Mouse (Mus musculus): ENCODE measurements at regions not wholly inside any gene's neighbourhood (a gene's known extent, or its start where the extent isn't known, plus 50 kb on each side); places are given as distances from the start of the nearest gene placed in this dataset.

- Histone ChIP-seq H3K27me3 (no peaks in the 10 kb centered on the region), H3K27ac (replicated peaks) (no peak overlapping the region), H3K4me2 (no peak overlapping the region), H3K36me3 (no peaks in the 10 kb centered on the region), H3K4me3 (no peak overlapping the region), H3K9me3 (no peaks in the 10 kb centered on the region), H3K4me1 (replicated peaks) (no peaks in the 10 kb centered on the region), H3K9ac (no peak overlapping the region)
- no peak for ATAC-seq (ENCODE audit: low read depth)
- 86% methylated on average over 2 of the region's 2 CpGs for WGBS
These were observed 122.0 kb upstream of the Gm11096 start for GRCm38 (mm10) chr17:81319605-81320004.

GRCm38 (mm10) chr17:81316655-81317054 is 124.9 kb upstream of the Gm11096 start:
- Histone ChIP-seq H3K9ac (no peak overlapping the region), H3K4me3 (no peak overlapping the region), H3K27me3 (no peaks in the 10 kb centered on the region), H3K9me3 (no peaks in the 10 kb centered on the region), H3K27ac (replicated peaks) (no peak overlapping the region), H3K36me3 (no peaks in the 10 kb centered on the region), H3K4me2 (no peak overlapping the region), H3K4me1 (replicated peaks) (no peaks in the 10 kb centered on the region)
- WGBS, result 64% methylated on average over 5 of the region's 5 CpGs
- ATAC-seq (ENCODE audit: low read depth), result no peak

- ATAC-seq (ENCODE audit: low read depth), result no peak
- Histone ChIP-seq H3K27me3 (no peaks in the 10 kb centered on the region), H3K27ac (replicated peaks) (no peak overlapping the region), H3K4me2 (no peak overlapping the region), H3K4me1 (replicated peaks) (no peaks in the 10 kb centered on the region), H3K9me3 (no peaks in the 10 kb centered on the region), H3K36me3 (no peaks in the 10 kb centered on the region), H3K9ac (no peak overlapping the region), H3K4me3 (no peak overlapping the region)
- 76% methylated on average over 2 of the region's 2 CpGs for WGBS
These were observed 135.7 kb upstream of the Gm11096 start for GRCm38 (mm10) chr17:81305880-81306279.

GRCm38 (mm10) chr17:81304574-81304973 is 137.0 kb upstream of the Gm11096 start:
- Histone ChIP-seq H3K27ac (replicated peaks) (no peak overlapping the region), H3K36me3 (no peaks in the 10 kb centered on the region), H3K4me2 (no peak overlapping the region), H3K9ac (no peak overlapping the region), H3K4me3 (no peak overlapping the region), H3K4me1 (replicated peaks) (peaks cover 3% of the 10 kb centered on the region; the same call in 1 of the 2 replicates), H3K27me3 (no peaks in the 10 kb centered on the region), H3K9me3 (no peaks in the 10 kb centered on the region)
- no peak for ATAC-seq (ENCODE audit: low read depth)
- 54% methylated on average over 1 of the region's 1 CpGs for WGBS

- no peak overlapping the region for H3K4me3 ChIP-seq
- H3K9ac ChIP-seq, result no peak overlapping the region
- no peaks in the 10 kb centered on the region for H3K9me3 ChIP-seq
- H3K27me3 ChIP-seq, result no peaks in the 10 kb centered on the region
- no peak overlapping the region for H3K4me2 ChIP-seq
- H3K36me3 ChIP-seq, result no peaks in the 10 kb centered on the region
- 35% methylated on average over 3 of the region's 3 CpGs for WGBS
- H3K4me1 ChIP-seq (replicated peaks), result peaks cover 3% of the 10 kb centered on the region; the same call in 1 of the 2 replicates
- no peak overlapping the region for H3K27ac ChIP-seq (replicated peaks)
- ATAC-seq (ENCODE audit: low read depth), result peak; percentile 88
These were observed 139.1 kb upstream of the Gm11096 start for GRCm38 (mm10) chr17:81302490-81302889.

GRCm38 (mm10) chr17:81291829-81292228 is 149.7 kb upstream of the Gm11096 start:
- H3K4me1 ChIP-seq (replicated peaks), result no peaks in the 10 kb centered on the region
- ATAC-seq (ENCODE audit: low read depth), result no peak
- no peaks in the 10 kb centered on the region for H3K36me3 ChIP-seq
- H3K9me3 ChIP-seq, result no peaks in the 10 kb centered on the region
- 88% methylated on average over 2 of the region's 2 CpGs for WGBS
- H3K4me3 ChIP-seq, result no peak overlapping the region
- H3K9ac ChIP-seq, result no peak overlapping the region
- no peaks in the 10 kb centered on the region for H3K27me3 ChIP-seq
- H3K4me2 ChIP-seq, result no peak overlapping the region
- H3K27ac ChIP-seq (replicated peaks), result no peak overlapping the region

DNA sequence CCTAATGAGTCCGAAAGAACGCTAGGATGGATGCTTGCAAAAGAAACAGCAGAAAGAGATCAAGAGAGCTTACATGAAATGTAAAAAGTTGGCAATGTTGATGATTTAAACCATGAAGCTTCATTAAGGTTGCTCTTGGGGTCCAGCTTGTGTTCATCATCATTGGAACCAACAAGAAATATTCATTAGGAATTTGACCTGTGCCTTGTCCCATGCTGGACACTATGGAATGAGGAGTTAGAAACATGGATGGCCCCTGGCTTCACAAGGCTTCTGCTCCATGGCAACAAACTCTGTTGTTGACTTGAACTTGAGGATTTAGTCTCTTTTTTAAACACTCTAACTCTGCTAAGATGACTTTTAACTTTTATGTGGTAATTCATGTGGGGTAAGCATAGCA is 159.0 kb upstream of the Gm11096 start:
- H3K4me1 ChIP-seq (replicated peaks), result no peaks in the 10 kb centered on the region
- H3K9ac ChIP-seq, result no peak overlapping the region
- H3K4me2 ChIP-seq, result no peak overlapping the region
- no peaks in the 10 kb centered on the region for H3K36me3 ChIP-seq
- H3K9me3 ChIP-seq, result no peaks in the 10 kb centered on the region
- H3K4me3 ChIP-seq, result no peak overlapping the region
- no peak for ATAC-seq (ENCODE audit: low read depth)
- 89% methylated on average over 2 of the region's 2 CpGs for WGBS
- no peaks in the 10 kb centered on the region for H3K27me3 ChIP-seq
- H3K27ac ChIP-seq (replicated peaks), result no peak overlapping the region

GRCm38 (mm10) chr17:81270235-81270634 is 171.3 kb upstream of the Gm11096 start:
- H3K27ac ChIP-seq (replicated peaks), result no peak overlapping the region
- no peaks in the 10 kb centered on the region for H3K27me3 ChIP-seq
- H3K9ac ChIP-seq, result no peak overlapping the region
- no peak overlapping the region for H3K4me2 ChIP-seq
- H3K9me3 ChIP-seq, result no peaks in the 10 kb centered on the region
- no peaks in the 10 kb centered on the region for H3K36me3 ChIP-seq
- no peak for ATAC-seq (ENCODE audit: low read depth)
- no peaks in the 10 kb centered on the region for H3K4me1 ChIP-seq (replicated peaks)
- H3K4me3 ChIP-seq, result no peak overlapping the region
- WGBS, result 36% methylated on average over 1 of the region's 1 CpGs

DNA sequence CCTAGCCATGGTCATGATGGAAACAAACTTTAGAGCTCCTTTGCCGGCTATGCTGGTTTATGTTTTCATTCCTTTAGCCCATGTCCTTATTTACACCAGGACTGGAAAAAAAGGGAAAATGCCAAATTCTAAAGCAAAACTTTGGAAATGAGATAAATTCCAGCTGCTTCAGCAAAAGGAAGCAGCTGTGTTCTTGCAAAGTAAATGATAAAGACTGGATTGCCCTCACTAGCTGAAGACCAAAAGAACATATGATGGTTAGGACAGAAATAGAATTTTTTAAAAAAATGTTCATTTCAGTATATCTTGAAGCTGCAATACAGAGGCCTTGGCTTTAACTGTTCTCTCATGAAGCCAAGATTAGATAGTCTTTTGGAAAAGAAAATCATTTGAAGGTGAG is 179.6 kb upstream of the Gm11096 start:
- Histone ChIP-seq H3K27ac (replicated peaks) (no peak overlapping the region), H3K4me1 (replicated peaks) (no peaks in the 10 kb centered on the region), H3K9ac (no peak overlapping the region), H3K9me3 (no peaks in the 10 kb centered on the region), H3K36me3 (no peaks in the 10 kb centered on the region), H3K4me2 (no peak overlapping the region), H3K27me3 (no peaks in the 10 kb centered on the region), H3K4me3 (no peak overlapping the region)
- 95% methylated on average over 1 of the region's 1 CpGs for whole genome bisulfite sequencing
- no peak for ATAC-seq (ENCODE audit: low read depth)

DNA sequence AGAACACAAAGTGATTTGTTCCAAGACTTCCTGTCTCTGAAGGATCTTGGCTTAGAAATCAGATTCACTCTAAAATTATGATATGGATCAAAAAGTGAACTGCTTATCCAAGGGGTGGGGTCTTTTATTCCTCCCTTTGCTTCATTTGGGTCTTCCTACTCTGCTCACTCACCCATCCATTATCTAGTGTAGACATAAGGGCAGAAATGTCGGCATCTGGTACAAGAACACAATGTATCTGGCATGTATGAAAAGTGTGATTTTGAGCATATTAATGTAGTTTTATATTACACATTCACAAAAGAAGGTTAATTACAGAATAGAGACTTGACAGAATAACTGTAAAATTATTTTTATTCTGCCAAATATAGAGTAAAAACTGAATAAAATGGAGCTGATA is 181.5 kb upstream of the Gm11096 start:
- Histone ChIP-seq H3K4me2 (no peak overlapping the region), H3K27me3 (no peaks in the 10 kb centered on the region), H3K27ac (replicated peaks) (no peak overlapping the region), H3K9me3 (no peaks in the 10 kb centered on the region), H3K9ac (no peak overlapping the region), H3K4me3 (no peak overlapping the region), H3K4me1 (replicated peaks) (no peaks in the 10 kb centered on the region), H3K36me3 (no peaks in the 10 kb centered on the region)
- 93% methylated on average over 1 of the region's 1 CpGs for WGBS
- ATAC-seq (ENCODE audit: low read depth), result no peak

DNA sequence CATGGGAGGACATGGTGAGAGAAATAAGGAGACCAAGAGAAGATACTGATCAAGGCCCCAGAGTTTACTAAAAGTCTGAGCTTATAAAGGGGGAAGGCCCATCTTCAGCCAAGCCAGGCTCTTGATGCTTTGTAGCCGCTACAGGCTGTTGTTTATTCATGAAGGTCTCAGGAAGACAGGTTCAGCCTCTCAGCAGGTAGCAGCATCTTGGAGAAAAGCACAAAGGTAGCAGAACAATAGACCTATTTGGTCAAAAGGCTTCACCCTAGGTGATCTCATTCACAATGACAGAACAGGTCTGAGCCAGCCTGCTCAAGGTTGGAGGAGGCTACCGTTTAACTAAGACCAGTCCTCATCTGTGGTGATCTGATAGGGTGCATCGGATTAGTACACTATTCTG is 185.5 kb upstream of the Gm11096 start:
- Histone ChIP-seq H3K4me3 (no peak overlapping the region), H3K27ac (replicated peaks) (no peak overlapping the region), H3K4me2 (no peak overlapping the region), H3K9me3 (no peaks in the 10 kb centered on the region), H3K36me3 (no peaks in the 10 kb centered on the region), H3K4me1 (replicated peaks) (no peaks in the 10 kb centered on the region), H3K27me3 (no peaks in the 10 kb centered on the region), H3K9ac (no peak overlapping the region)
- no peak for ATAC-seq (ENCODE audit: low read depth)
- WGBS, result 45% methylated on average over 3 of the region's 3 CpGs

DNA sequence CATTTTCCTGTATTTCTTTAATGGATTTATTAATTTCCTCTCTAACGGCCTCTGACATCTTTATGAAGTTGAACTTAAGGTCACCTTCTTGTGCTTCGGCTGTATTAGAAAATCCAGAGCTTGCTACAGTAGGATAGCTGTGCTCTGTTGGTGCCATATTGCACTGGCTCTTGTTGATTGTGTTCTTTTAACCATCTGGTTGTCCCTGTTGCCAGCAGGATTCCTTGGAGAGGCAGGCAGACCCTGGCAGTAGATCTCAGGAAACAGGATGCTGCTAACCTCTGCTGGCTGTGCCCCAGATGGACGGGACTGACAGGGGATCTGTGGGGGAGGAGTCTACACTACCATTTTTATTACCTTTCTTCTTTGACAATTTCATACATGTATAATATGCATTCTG is 185.9 kb upstream of the Thumpd2 start:
- Histone ChIP-seq H3K27me3 (no peaks in the 10 kb centered on the region), H3K9me3 (no peaks in the 10 kb centered on the region), H3K4me3 (no peak overlapping the region), H3K4me2 (no peak overlapping the region), H3K27ac (replicated peaks) (no peak overlapping the region), H3K4me1 (replicated peaks) (no peaks in the 10 kb centered on the region), H3K36me3 (no peaks in the 10 kb centered on the region), H3K9ac (no peak overlapping the region)
- no peak for ATAC-seq (ENCODE audit: low read depth)
- WGBS, result 58% methylated on average over 3 of the region's 3 CpGs

- H3K9me3 ChIP-seq, result no peaks in the 10 kb centered on the region
- no peak overlapping the region for H3K4me3 ChIP-seq
- H3K27ac ChIP-seq (replicated peaks), result no peak overlapping the region
- H3K36me3 ChIP-seq, result no peaks in the 10 kb centered on the region
- no peaks in the 10 kb centered on the region for H3K4me1 ChIP-seq (replicated peaks)
- no peak overlapping the region for H3K4me2 ChIP-seq
- H3K27me3 ChIP-seq, result no peaks in the 10 kb centered on the region
- no peak for ATAC-seq (ENCODE audit: low read depth)
- H3K9ac ChIP-seq, result no peak overlapping the region
- WGBS, result 94% methylated on average over 6 of the region's 6 CpGs
These were observed 181.3 kb upstream of the Thumpd2 start for GRCm38 (mm10) chr17:81246156-81246555.
